Mouse (Mus musculus) urinary bladder, postnatal 14 days (tissue): ENCODE measurements around the gene Rabgap1l.

Source experiments
- DNase-seq: peaks from one replicate; pipeline ENCODE4 v3.0.0; 2021; ENCODE audit warnings: low spot score

Rabgap1l gene

DNA sequence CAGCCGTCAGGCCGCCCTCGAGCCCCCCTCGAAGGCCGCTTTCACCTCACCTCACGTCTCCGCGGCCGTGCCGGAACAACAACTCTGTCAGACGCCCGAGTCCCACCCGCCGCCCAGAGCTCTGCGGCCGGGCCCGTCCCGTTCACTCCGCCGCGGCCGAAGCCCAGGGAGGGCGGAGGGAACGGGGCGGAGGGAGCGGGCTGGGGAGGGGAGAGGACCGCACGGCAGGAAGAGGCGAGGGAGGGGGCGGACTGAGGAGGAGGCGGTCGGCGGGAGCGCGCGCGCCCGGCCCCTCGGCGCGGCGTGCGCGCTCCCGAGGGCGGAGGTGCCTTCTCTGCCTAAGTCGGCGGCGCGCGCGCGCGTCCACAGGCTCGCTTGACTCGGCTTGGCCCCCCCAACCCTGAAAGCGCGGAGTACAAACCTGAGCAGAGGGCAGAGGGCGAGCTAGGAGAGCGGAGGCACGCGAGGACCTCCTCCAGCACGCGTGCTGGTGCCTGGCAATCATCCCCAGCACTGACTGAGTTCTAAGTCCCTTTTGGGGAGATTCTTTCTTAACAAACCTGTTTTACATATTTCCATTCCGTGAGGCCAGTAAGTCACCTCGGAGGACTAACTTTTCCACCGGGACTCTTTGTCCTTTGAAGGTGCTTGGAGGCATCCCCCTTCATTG is at the start of gene Rabgap1l:
TSS of gene Rabgap1l (minus strand) at position 526 of the 670 bp plus-strand sequence.
- DNase-seq, result peak; percentile 80

DNA sequence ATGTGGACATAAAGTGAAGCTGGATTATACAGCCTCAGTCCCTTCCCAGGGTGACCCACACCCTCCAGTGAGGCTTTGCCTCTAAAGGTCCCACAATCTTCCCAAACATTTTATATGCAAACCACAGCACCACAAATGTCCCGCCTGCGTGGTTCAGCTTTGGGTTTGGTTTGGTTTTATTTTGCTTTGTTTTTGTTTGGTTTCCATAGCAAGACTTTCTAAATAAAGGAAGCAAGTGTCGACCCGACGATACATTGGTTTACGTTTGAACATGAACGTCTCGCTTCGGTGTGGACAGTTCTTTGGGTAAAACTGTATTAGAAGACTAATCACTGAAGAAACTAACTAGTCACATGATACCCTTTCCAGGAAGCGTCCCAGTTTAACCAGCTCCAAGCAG is 49.6 kb upstream of the Rabgap1l start:
- DNase-seq, result no peak

DNA sequence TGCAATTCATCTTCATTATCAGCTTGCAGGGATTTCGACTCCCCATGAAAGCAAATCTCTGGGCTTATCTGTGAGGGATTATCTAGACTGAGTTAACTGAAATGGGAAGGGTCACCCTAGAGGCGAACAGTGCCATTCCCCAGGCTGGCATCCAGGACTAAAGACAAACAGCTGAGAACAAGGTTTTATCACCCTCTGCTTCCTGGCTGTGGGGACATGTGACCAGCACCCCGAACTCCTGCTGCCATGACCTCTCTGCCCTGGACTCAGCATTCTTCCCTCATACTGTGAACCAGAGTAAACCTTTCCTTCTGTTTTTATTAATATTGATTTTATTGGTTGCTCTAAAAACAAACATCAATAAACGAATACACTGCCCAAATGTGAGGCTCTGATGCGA is 47.6 kb upstream of the Rabgap1l start:
- no peak for DNase-seq

DNA sequence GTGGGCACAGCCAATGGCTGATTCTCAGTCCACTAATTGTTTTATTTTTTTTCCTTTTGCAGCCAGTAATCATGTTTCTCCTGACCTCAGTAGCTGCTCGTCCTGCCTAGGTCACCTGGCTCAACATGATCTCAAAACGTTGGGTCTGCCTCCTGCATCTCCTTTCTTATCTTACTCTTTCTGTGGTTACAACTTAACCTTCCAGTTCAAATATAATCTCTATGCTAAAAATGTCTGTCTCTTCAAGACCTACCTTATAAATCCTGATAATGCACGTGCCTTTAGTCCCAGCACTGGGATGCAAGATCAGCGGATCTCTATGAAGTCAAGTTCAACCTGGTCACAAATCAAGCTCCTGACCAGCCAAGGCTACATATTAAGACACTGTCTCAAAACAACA is 46.1 kb upstream of the Rabgap1l start:
- no peak for DNase-seq

DNA sequence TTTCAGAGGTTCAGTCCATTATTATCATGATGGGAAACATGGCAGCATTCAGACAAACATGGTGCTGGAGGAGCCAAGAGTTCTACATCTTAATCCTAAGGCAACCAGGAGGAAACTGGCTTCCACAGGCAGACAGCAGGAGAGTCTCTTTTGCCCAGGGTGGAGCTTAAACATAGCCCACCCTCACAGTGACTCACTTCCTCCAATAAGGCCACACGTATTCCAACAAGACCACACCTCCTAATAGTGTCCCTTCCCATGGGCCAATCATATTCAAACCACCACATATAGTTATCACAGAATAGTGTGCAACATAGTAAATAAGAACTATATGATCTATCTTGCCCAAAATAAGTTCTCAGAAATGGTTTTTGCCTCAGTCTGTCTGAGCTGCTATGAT is 41.4 kb upstream of the Rabgap1l start:
- no peak for DNase-seq

DNA sequence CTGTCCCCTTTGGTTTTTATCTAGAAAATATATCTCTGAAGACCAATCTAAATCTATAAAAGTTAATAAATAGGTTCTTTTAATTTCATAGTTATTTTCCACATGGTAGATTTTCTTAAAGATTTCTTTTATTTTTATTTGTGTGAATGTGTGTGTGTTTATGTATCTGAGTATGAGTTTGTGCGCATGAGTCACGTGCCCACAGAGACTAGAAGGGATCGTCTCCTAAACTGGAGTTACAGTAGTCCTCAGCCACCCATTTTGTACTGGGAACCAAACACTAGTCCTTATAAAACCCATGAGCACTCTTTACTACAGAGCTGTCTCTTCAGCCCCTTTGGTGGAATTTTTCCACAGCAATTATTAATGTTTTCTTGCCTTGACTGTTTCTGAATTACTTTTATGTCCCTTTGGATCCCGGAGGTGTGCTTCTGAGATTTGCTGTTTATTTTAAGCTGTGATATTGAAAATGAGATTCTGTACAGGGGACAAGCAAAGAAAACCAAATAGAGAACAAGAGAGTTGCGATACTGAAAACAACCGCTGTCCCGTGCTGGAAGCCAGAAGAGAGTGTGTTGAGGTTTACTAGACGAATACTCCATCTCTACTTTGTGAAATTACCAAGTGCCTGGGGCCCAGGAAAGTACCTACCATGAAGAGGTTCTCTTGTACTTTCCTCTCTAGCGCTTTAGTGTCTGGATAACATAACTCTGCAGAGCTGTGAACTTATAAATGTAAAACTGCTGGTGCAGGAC is 39.4 kb upstream of the Rabgap1l start:
- no peak for DNase-seq

DNA sequence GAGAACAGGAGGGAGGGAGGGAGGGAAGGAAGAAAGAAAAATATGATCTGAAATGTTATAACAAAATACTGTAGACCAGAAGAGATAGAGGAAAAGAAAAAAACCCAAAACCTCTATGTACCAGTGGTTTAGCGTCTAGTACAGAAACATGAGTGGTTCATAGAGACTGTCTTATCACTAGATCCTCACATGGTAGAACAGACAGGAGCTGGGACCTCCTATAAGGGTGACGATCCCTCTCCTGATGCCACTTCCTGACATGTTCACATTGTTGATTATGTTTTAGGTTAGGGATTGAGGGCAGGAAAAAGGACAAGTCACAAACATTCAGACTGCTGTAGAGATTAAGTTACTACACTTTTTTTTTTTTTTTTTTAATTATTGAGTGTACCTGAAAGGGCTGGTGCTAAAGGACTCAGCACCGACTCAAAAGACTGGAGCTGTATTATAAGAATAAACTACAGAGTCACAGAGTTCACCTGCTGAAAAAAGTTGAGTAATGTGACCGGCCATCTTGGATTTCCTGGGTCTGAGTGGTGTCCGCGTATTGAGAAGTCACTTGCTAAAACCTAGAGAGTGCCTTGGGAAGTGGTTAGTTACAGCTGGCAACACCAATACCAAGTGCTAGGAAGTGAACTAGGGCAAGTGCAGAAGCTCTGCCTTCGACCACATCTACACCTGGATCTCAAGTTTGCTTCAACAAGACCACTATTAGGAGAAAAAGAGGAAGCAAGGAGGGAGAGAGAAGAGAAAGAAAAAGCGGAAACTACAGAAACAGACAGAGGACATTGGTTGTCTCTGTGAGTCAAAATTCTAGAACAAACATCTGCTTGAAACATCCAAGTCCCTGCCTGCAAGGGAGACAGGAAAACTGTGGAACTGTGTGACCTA is 37.8 kb upstream of the Rabgap1l start:
- DNase-seq, result no peak

DNA sequence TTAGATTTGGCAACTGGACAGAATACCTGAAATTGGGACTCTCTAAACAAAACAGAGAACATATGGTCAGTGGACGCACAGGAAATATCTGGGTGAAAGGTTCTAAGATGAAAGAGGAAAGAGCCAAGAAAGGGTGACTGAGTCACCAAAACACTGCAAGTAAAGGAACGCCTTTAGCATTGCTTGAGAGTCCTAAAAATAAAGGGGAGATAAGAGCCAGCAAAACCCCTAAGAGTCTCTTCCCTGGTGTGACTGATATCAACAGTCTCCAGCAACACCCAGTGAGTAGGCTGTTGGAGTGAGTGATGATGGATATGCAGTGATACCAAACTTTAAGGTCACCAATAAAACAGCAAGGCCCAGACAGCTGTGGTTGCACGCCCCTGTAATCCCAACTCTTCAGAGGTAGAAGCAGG is 32.4 kb upstream of the Rabgap1l start:
- no peak for DNase-seq

DNA sequence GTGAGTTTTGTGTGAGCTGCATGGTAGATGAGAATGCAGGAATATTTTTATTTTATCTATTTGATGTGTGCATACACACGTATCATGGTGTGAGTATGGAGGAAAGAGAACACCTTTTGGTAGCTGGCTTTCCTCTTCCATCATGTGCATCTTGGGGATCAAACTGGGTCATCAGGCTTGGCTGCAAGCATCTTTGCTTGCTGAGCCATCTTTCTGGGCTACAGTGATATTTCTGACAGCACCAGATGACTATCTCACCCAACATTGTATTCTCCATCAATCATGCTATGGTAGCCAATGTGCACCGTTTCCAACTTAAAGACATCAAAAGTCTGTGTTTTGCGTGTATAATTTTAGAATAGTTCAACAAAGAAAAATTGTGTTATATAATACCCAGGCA is 30.6 kb upstream of the Rabgap1l start:
- DNase-seq, result no peak

DNA sequence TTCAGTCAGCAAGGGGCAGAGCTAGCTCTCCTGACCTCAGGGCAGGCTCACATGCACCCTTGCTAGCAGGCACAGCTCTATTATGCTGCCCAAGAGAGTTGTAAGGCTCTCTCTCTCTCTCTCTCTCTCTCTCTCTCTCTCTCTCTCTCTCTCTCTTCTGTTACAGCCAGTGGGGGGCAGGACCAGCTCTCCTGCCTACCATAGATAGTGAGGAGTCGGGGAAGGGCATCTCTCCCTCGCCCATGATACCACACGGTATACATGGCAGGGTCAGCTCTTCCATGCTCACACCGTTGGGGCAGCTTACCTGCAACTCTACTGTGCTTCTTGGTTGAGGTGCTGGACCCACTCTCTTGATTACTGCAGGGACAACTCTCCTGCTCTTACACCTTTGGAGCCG is 21.2 kb upstream of the Rabgap1l start:
- DNase-seq, result no peak

DNA sequence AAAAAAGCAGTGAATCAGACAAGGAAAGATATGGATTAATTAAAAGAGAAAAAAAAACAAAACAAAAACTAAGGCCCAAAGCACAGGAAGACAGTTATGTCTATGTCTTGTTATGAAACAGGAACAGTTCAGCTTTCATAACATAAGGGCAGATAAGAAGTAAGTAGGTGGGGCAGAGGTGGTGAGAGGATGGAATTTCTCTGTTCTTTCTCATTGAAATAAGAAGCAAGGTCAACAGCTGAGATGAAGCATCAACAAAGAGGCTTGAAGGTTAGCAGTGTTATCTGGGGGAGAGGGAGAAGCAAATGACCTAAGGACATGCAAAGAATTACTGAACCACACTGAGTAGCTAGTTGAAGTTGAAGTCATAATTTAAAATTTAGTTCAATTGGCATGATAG is 19.4 kb upstream of the Rabgap1l start:
- DNase-seq, result no peak

DNA sequence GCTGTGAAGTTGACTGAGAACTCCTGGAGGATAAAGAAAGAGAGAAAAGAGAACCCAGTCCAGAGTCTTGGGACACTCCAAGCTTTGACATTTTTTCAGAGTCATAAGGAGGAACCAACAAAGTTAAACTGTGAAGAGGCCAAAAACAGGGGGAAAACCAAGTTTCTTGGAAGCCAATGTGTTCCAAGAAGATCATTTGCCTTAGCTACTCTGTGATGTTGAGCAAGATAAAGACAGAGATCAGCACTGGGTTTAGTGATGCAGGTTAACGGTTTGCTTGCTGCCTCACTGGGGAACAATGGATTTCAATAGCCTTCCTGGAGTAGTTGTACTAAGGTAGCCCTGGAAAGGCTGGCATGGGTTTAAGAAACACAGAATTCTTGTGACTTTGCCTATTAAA is 18.9 kb upstream of the Rabgap1l start:
- DNase-seq, result no peak

DNA sequence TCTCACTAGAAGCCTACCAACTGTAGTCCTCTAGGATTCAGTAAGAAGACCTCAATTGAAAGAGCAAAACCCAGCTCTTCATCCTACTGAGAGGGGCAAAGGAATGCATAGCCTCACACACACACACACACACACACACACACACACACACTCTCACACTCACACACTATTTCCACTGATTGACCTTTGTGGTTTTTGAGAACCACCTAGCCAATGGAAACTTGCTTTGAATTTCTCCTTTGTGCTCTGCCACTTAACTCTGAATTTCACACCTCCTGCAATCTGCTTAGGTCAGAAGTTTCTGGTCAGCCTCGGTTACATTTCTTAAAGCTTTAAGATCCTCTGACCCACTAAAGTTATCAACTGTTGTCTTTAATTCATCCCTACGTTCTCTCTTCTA is 12.3 kb upstream of the Rabgap1l start:
- no peak for DNase-seq

DNA sequence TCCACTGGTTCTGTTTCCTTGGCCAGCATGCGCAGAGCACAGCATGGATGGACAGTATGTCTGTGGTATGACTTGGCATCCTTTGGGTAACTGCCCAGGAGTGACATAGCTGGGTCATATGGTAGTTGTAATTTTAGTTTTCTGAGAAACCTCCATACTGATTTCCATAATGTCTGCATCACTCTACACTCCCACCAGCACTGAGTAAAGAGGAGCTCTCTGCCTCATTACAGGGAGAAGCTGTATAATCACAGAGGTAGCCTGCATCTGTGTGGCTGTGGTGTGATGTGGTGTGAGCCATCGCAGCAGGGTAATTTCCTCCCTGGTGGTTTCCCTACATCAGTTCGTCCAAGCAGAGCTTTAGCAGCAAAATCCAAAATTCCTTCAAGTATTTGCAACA is 7.0 kb upstream of the Rabgap1l start:
- DNase-seq, result no peak

DNA sequence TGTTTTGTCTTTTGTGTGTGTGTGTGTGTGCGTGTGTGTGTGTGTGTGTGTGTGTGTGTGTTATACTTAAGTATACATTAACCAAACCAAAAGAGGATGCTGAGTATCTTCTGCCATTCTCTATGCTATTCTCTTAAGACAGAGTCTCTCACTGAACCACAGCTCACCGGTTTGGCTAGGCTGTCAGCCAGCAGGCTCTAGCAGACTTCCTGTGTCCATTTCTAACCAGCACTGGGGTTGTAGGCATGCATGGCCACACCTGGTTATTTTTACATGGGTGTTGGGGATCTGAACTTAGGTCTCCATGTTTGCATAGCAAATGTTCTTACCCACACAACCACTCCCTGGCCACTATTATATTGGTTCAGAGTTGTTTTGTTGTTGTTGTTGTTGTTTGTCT is 2.0 kb upstream of the Rabgap1l start:
- no peak for DNase-seq

DNA sequence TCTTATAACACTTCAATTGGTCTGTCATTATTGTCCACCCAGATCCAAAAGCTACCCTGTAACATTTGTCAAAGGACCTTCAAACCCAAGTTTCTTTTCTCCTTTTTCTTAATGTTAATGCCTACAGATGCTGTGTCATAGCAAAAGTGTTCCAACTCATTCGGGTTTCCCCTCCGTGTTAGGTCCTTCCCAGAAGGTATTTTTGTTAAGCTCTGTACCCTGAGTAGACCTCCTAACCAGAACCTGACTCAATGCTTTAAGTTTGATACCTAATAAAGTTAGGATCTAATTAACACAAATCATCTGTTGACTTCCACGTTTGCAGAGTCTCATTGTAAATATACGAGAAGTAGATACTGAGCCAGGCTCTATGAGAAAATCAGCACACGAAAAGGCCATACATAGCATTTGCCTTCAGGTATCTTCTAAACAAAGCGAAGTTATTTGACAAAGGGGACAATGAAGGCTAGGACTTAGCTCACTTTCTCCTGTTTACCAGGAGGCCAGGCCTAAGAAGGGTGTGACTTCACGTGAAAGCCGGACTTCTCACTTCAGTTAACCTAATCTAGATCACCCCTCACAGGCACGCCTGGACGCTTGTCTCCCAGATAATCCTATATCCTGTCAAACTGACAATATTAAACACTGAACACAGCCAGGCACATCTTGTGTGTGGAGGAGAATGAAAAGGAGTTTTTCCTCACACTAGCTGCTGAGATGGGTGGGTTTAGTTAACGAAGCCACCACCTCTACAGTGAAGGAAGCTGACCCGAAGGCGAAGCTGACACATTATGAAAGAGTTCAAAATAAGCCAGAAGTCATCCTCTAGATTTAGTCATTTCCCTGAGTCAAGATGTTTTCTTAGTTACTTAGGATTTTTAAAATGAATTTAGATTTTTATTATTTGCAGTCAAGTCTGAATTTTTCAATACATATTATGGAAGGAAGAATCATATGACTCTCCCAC is 1.1 kb upstream of the Rabgap1l start:
- no peak for DNase-seq

DNA sequence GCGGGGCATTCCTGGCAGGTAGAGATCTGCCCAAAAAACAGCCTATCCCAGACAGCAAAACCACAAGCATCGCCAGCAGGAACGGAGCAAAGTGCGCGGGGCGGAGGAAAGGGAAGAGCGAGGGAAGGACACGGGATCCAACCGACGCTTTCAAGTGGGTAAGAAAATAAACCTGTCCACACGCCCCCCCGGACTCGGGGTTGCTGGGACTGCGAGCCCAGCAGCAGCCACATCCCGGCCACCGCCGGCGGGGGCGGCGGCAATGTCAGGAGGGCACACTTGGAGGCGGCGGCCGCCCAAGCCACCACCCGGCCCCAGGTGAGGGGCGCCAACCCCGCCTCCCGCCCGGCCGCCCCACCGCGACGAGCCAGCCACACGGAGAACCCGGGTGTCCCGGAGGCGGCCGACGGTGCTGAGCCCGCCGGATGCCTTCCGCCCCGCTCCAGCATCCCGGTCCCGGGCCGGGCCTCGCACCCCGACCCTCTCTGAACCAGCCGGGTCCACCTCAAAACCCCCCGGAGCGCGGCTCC is 790 bp downstream of the Rabgap1l start:
- DNase-seq, result peak; percentile 27

DNA sequence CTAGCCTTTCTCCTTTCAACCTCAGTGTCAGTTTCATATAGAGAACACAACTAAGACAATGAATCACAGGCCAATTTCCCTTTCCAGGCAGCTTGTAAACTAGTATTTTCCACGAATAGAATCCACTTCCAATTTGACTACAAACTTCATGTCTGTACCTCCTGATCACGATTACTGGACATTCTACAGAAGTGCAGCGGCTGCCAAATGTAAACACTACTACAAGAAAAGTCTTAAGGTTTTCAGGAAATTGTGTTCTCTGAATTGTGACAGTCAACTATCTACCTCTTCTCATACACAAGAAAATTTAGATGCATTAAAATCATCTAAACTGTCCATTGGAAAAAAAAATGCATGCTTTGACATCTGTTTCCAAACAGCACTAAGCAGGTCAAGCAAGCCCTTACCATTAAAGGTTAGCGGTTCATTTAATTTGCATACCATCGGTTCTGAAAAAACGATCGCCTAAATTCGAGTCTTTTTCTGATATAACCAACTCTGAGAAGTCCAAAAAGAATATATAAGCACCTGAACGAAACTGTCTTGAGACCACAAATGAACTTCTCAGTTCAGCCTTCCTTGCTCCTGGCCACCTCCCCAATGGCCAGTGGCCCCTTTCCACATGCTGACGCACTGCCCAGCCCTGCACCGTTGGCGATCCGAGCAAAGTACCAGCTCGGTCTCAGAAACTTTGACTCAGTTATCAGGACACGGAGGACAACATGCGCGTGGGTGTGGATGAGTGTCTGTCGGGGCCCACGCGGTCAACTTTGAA is 1.4 kb downstream of the Rabgap1l start:
- no peak for DNase-seq

DNA sequence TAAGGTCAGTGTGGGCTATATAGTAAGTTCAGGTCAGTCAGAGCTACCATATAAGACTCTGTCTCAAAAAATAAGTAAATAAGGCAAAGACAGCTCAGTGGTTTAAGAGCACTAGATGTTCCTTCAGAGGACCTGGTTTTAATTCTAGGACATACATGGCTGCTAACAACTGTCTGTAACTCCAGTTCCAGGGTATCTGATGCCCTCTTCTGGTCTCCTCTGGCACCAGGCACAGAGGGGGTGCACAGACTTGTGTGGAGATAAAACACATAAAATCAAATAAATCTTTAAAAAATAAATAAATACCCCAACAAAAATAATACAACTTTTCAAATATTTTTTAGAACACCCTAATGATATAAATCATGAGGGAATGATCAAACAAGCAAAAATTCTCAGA is 2.4 kb downstream of the Rabgap1l start:
- no peak for DNase-seq

DNA sequence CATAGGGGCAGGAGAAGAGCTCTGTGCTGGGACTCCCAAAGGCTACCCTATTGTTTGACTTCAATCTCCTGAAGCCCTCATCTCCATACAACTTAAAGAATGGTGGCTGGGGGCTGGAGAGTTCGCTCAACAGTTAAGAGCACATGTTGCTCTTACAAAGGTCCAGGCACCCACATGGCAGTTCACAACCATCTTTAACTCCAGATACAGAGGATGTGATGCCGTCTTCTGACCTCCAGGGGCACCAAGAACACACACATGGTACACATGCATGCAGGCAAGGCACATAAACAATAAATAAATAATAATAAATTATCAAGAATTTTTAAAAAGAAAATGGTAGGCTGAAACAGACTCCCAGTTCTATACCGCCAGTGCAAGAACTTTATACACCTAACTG is 3.1 kb downstream of the Rabgap1l start:
- DNase-seq, result no peak

DNA sequence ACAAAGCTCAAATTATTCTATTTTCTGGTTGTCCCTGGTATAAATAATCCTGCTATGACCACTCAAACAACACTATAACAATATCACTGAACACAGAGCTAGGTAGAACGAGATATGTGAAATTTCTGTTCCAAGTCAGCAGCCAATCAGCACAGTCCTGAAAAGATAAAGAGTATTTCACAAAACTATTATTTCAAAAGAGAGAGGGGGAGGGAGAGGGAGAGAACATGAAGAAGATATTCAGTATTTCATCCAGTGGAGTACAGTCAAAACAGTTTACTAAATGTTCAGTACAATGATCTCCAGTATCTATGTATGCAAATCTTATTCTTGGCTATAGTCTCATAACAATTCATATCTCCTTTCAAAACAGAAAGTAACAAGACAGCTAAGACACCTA is 5.1 kb downstream of the Rabgap1l start:
- DNase-seq, result no peak
